Mouse (Mus musculus): ENCODE measurements around the gene Cmss1.

GRCm38 (mm10) chr16:57356454-57356853 is 250.2 kb downstream of the Cmss1 start:
- no peak for TF ChIP-seq CTCF (IDR thresholded peaks at IDR 0.05; ENCODE audit: low read depth, low read length)
- TF ChIP-seq POLR2A (IDR thresholded peaks at IDR 0.05; ENCODE audit: insufficient read depth, low read length), result no peak
- TF ChIP-seq EP300 (IDR thresholded peaks at IDR 0.05; ENCODE audit: insufficient read depth, low read depth, low read length), result no peak

Measured in ES-Bruce4 (cell line).